23 mouse cellular contexts compared by ENCODE assay signal in genomic region chr2:64522722-64523121, GRCm38 (mm10).
DNase-seq lines count a peak whose midpoint lies in the region; ATAC-seq and TF ChIP-seq lines count a peak whose summit lies in the region.
"Had no signal": no experiment of that assay in that cellular context is flagged by ENCODE, and none has a peak within 500 bp of the region (broad histone marks: within the 10 kb centered on the region; RNA-seq: fewer than 3 reads in every experiment).

No protein-coding gene starts in this region.

- no peak overlapping the region for H3K27ac ChIP-seq in hindbrain, postnatal 0 days
- no peak overlapping the region for H3K27ac ChIP-seq in hindbrain, embryonic 16.5 days (ENCODE audit: low read depth, low read length)
- no peak overlapping the region for H3K27ac ChIP-seq in forebrain, embryonic 16.5 days (ENCODE audit: low read length)
- H3K27ac ChIP-seq in left cerebral cortex, adult 2 months = no peak overlapping the region
- H3K27ac ChIP-seq: embryonic facial prominence, embryonic 15.5 days; gastrocnemius, adult 2 months; heart, embryonic 10.5 days; hindbrain, embryonic 12.5 days; intestine, embryonic 15.5 days had no signal

- no peaks in the 10 kb centered on the region for H3K4me1 ChIP-seq in hindbrain, postnatal 0 days (ENCODE audit: insufficient read depth, low read length)
- H3K4me1 ChIP-seq in hindbrain, embryonic 16.5 days (ENCODE audit: control insufficient read depth, insufficient read depth, low read depth, low read length) = no peaks in the 10 kb centered on the region; the same call in 1 of the 2 replicates
- H3K4me1 ChIP-seq in forebrain, embryonic 16.5 days (replicated peaks; ENCODE audit: control insufficient read depth, insufficient read depth, low read length) = no peaks in the 10 kb centered on the region; the same call in 1 of the 2 replicates
- H3K4me1 ChIP-seq: embryonic facial prominence, embryonic 15.5 days; heart, embryonic 10.5 days; intestine, embryonic 15.5 days had no signal

- no peak for TF ChIP-seq CTCF in hindbrain, postnatal 0 days (IDR thresholded peaks at IDR 0.05; ENCODE audit: low read depth)
- TF ChIP-seq CTCF in left cerebral cortex, adult 2 months (IDR thresholded peaks at IDR 0.05) = no peak

- peak; percentile 9 for DNase-seq in hindbrain, postnatal 0 days (ENCODE audit: low spot score)
- peak; percentile 9 for DNase-seq in retina, postnatal 1 day
- DNase-seq in retina, embryonic 14.5 days (ENCODE audit: low spot score) = no peak
- no peak for DNase-seq in left cerebral cortex, adult 2 months (ENCODE audit: extremely low spot score in 1 of 2, low spot score in 2 of 2)
- DNase-seq: adrenal gland, adult 8-10 months; adrenal gland, postnatal 36 days; cerebellum, adult 11 months; cerebellum, adult 8-10 months; cerebellum, postnatal 14 days; embryo, embryonic 11 days; gastrocnemius, adult 2 months; gastrocnemius, postnatal 36 days; heart, adult 11 months; heart, postnatal 10 days; heart, postnatal 4 days had no signal

- intact Hi-C loops in left cerebral cortex, adult 2 months (cut with DNase I) = no loop called here

- H3K4me2 ChIP-seq in hindbrain, postnatal 0 days (ENCODE audit: low read depth, low read length) = no peak overlapping the region
- no peak overlapping the region for H3K4me2 ChIP-seq in hindbrain, embryonic 16.5 days (ENCODE audit: low read length)
- no peak overlapping the region for H3K4me2 ChIP-seq in forebrain, embryonic 16.5 days (ENCODE audit: low read length)
- H3K4me2 ChIP-seq: embryonic facial prominence, embryonic 15.5 days; hindbrain, embryonic 12.5 days; intestine, embryonic 15.5 days had no signal

- ATAC-seq in hindbrain, postnatal 0 days = no peak
- ATAC-seq in hindbrain, embryonic 16.5 days = no peak
- peak; percentile 74 for ATAC-seq in forebrain, embryonic 16.5 days
- ATAC-seq: intestine, embryonic 15.5 days had no signal

- WGBS in hindbrain, postnatal 0 days = 44% methylated on average over 3 of the region's 3 CpGs
- 38% methylated on average over 3 of the region's 3 CpGs for WGBS in hindbrain, embryonic 16.5 days
- WGBS in forebrain, embryonic 16.5 days = 13% methylated on average over 3 of the region's 3 CpGs

- H3K27me3 ChIP-seq in hindbrain, postnatal 0 days (ENCODE audit: insufficient read depth, low read length) = no peaks in the 10 kb centered on the region
- H3K27me3 ChIP-seq in hindbrain, embryonic 16.5 days (replicated peaks; ENCODE audit: control insufficient read depth, insufficient read depth, low read length) = no peaks in the 10 kb centered on the region
- no peaks in the 10 kb centered on the region for H3K27me3 ChIP-seq in forebrain, embryonic 16.5 days (replicated peaks; ENCODE audit: control insufficient read depth, insufficient read depth, low read length)
- H3K27me3 ChIP-seq: CH12.LX; embryonic facial prominence, embryonic 15.5 days; hindbrain, embryonic 12.5 days; intestine, embryonic 15.5 days had no signal

- H3K36me3 ChIP-seq in hindbrain, postnatal 0 days (ENCODE audit: insufficient read depth, low read length) = no peaks in the 10 kb centered on the region
- H3K36me3 ChIP-seq in hindbrain, embryonic 16.5 days (ENCODE audit: control insufficient read depth, insufficient read depth, low read length) = no peaks in the 10 kb centered on the region
- no peaks in the 10 kb centered on the region for H3K36me3 ChIP-seq in forebrain, embryonic 16.5 days (ENCODE audit: control insufficient read depth, insufficient read depth)
- H3K36me3 ChIP-seq: embryonic facial prominence, embryonic 15.5 days; heart, embryonic 10.5 days; hindbrain, embryonic 12.5 days; intestine, embryonic 15.5 days had no signal

- no peak overlapping the region for H3K4me3 ChIP-seq in hindbrain, postnatal 0 days (ENCODE audit: low read length)
- H3K4me3 ChIP-seq in hindbrain, embryonic 16.5 days (ENCODE audit: low read length) = no peak overlapping the region
- H3K4me3 ChIP-seq in forebrain, embryonic 16.5 days (replicated peaks; ENCODE audit: low read length) = no peak overlapping the region
- H3K4me3 ChIP-seq in left cerebral cortex, adult 2 months = no peak overlapping the region
- H3K4me3 ChIP-seq: embryonic facial prominence, embryonic 15.5 days; erythroblast, embryonic 14.5 days; gastrocnemius, adult 2 months; heart, embryonic 10.5 days; hindbrain, embryonic 12.5 days; intestine, embryonic 15.5 days had no signal

- no peak overlapping the region for H3K9ac ChIP-seq in hindbrain, postnatal 0 days (replicated peaks; ENCODE audit: low read length)
- no peak overlapping the region for H3K9ac ChIP-seq in hindbrain, embryonic 16.5 days (ENCODE audit: low read depth, low read length)
- H3K9ac ChIP-seq in forebrain, embryonic 16.5 days (replicated peaks; ENCODE audit: low read depth, low read length) = no peak overlapping the region
- H3K9ac ChIP-seq: embryonic facial prominence, embryonic 15.5 days; hindbrain, embryonic 12.5 days; intestine, embryonic 15.5 days had no signal

- no peaks in the 10 kb centered on the region for H3K9me3 ChIP-seq in hindbrain, postnatal 0 days (ENCODE audit: low read length)
- no peaks in the 10 kb centered on the region for H3K9me3 ChIP-seq in hindbrain, embryonic 16.5 days (ENCODE audit: control insufficient read depth, low read length)
- no peaks in the 10 kb centered on the region for H3K9me3 ChIP-seq in forebrain, embryonic 16.5 days (ENCODE audit: control insufficient read depth, low read length)
- H3K9me3 ChIP-seq: embryonic facial prominence, embryonic 15.5 days; heart, embryonic 10.5 days; hindbrain, embryonic 12.5 days; intestine, embryonic 15.5 days had no signal

Comparison
In these comparisons a context has a peak if more than half of its experiments do, and no peak if none do; other contexts are left out.
1. DNase-seq: peak in hindbrain, postnatal 0 days (single experiment) and retina, postnatal 1 day (single experiment); none in retina, embryonic 14.5 days (single experiment) and left cerebral cortex, adult 2 months (0 of 2).